Mouse (Mus musculus) lung, postnatal 36 days (tissue): Measurements from ENCODE around the gene Gimd1.

Experiments used
- DNase-seq: peaks from one replicate; pipeline ENCODE4 v3.0.0; 2022; ENCODE audit warnings: mixed read lengths

Gimd1 gene

GRCm38 (mm10) chr3:132629601-132630239, at the start of gene Gimd1:
Gene Gimd1, plus strand, starts transcription at chr3:132629820.
- DNase-seq = no peak

GRCm38 (mm10) chr3:132581198-132581597, 48.4 kb upstream of the Gimd1 start:
- DNase-seq = no peak

GRCm38 (mm10) chr3:132582339-132582738, 47.3 kb upstream of the Gimd1 start:
- DNase-seq = no peak

GRCm38 (mm10) chr3:132585122-132585972, 44.3 kb upstream of the Gimd1 start:
- DNase-seq = no peak

- DNase-seq = peak; percentile 2
Observed at GRCm38 (mm10) chr3:132588146-132588545, 41.5 kb upstream of the Gimd1 start.

GRCm38 (mm10) chr3:132590010-132590409, 39.6 kb upstream of the Gimd1 start:
- no peak for DNase-seq

GRCm38 (mm10) chr3:132590604-132591003, 39.0 kb upstream of the Gimd1 start:
- DNase-seq = no peak

- DNase-seq = no peak
Observed at GRCm38 (mm10) chr3:132628741-132629140, 879 bp upstream of the Gimd1 start.

- DNase-seq = no peak
Observed at GRCm38 (mm10) chr3:132633261-132633660, 3.6 kb downstream of the Gimd1 start.

GRCm38 (mm10) chr3:132637080-132637479, 7.5 kb downstream of the Gimd1 start:
- DNase-seq = no peak

GRCm38 (mm10) chr3:132644071-132644470, 14.5 kb downstream of the Gimd1 start:
- DNase-seq = no peak

- no peak for DNase-seq
Observed at GRCm38 (mm10) chr3:132646814-132647213, 17.2 kb downstream of the Gimd1 start.

- DNase-seq = no peak
Observed at GRCm38 (mm10) chr3:132649368-132649767, 19.7 kb downstream of the Gimd1 start.

GRCm38 (mm10) chr3:132650191-132650590, 20.6 kb downstream of the Gimd1 start:
- no peak for DNase-seq

GRCm38 (mm10) chr3:132651776-132652175, 22.2 kb downstream of the Gimd1 start:
- peak; percentile 68 for DNase-seq

- DNase-seq = no peak
Observed at GRCm38 (mm10) chr3:132653959-132654358, 24.3 kb downstream of the Gimd1 start.

- no peak for DNase-seq
Observed at GRCm38 (mm10) chr3:132655955-132656354, 26.3 kb downstream of the Gimd1 start.

GRCm38 (mm10) chr3:132677494-132677893, 47.9 kb downstream of the Gimd1 start:
- DNase-seq = no peak

- peak; percentile 95 for DNase-seq
Observed at GRCm38 (mm10) chr3:132683447-132684230, 54.0 kb downstream of the Gimd1 start, which contains the start of gene Tbck. Gene Tbck, plus strand, starts transcription at chr3:132684144.

GRCm38 (mm10) chr3:132684231-132684928, 54.8 kb downstream of the Gimd1 start, which contains the start of gene Aimp1:
Gene Aimp1, minus strand, starts transcription at chr3:132684370.
- DNase-seq = no peak
